Mouse (Mus musculus) MEL (cell line): Measurements from ENCODE around the gene Serpina3m. TPM values are rescaled to one million over a fixed set of nuclear protein-coding genes. Genes with fewer than 3 reads are reported as not detected.
"Not testable (repeated sequence)": the region's sequence is repeated elsewhere in the genome, so short reads cannot be mapped to it uniquely, and the experiment has no call there.

Experiments used
- DNase-seq: peaks from one replicate; pipeline ENCODE4 v3.0.0; 2011; ENCODE audit warnings: low read depth, low spot score
- H3K27ac ChIP-seq: 2 replicates; pipeline ENCODE4 v1.5.1; 2012; ENCODE audit warnings: low read depth, mild to moderate bottlenecking, control low read depth, low read length, moderate library complexity; ENCODE audit not compliant: control insufficient read depth
- H3K27me3 ChIP-seq, 2 experiments: fragments of 150-350 bp in 1 of 2; sonication (generic) in 1 of 2; 2 replicates each; pipeline ENCODE4 v1.6.1; 2012; ENCODE audit warnings: low read length in 2 of 2, mild to moderate bottlenecking in 2 of 2, improper control_type of control experiment in 1 of 2, moderate library complexity in 1 of 2; ENCODE audit not compliant: insufficient read depth in 2 of 2, control insufficient read depth in 1 of 2
- H3K36me3 ChIP-seq, 2 experiments: 2 replicates each; pipeline ENCODE4 v1.6.1; 2012 to 2014; ENCODE audit warnings: low read length in 2 of 2, improper control_type of control experiment in 1 of 2, inconsistent platforms in 1 of 2, mild to moderate bottlenecking in 1 of 2; ENCODE audit not compliant: insufficient read depth in 2 of 2, control insufficient read depth in 1 of 2
- H3K4me1 ChIP-seq, 2 experiments: fragments of 150-350 bp in 1 of 2; sonication (generic) in 1 of 2; 2 replicates each; pipeline ENCODE4 v1.6.1; 2012; ENCODE audit warnings: low read length in 2 of 2, improper control_type of control experiment in 1 of 2, mild to moderate bottlenecking in 1 of 2; ENCODE audit not compliant: insufficient read depth in 2 of 2, control insufficient read depth in 1 of 2
- H3K4me3 ChIP-seq, 2 experiments: fragments of 150-350 bp in 1 of 2; sonication (generic) in 1 of 2; 2 replicates each; pipeline ENCODE4 v1.5.1; 2012; ENCODE audit warnings: low read depth in 2 of 2, low read length in 2 of 2, mild to moderate bottlenecking in 2 of 2, moderate library complexity in 2 of 2, control low read depth in 1 of 2, improper control_type of control experiment in 1 of 2; ENCODE audit not compliant: control insufficient read depth in 1 of 2, insufficient read depth in 1 of 2
- H3K79me2 ChIP-seq: 2 replicates; pipeline ENCODE4 v1.6.1; 2012; ENCODE audit warnings: mild to moderate bottlenecking, low read length, moderate library complexity; ENCODE audit not compliant: control insufficient read depth, poor library complexity, insufficient read depth
- H3K9ac ChIP-seq: 2 replicates; pipeline ENCODE4 v1.6.1; 2012; ENCODE audit warnings: low read depth, mild to moderate bottlenecking, control low read depth, low read length, moderate library complexity; ENCODE audit not compliant: control insufficient read depth, poor library complexity, severe bottlenecking
- H3K9me3 ChIP-seq: fragments of 150-350 bp; sonication (generic); replicated peaks from 2 replicates; pipeline ENCODE4 v1.6.1; 2012; ENCODE audit warnings: mild to moderate bottlenecking, low read length, improper control_type of control experiment, moderate library complexity; ENCODE audit not compliant: insufficient read depth
- CTCF ChIP-seq, 3 experiments: IDR thresholded peaks in 2 of 3; conservative IDR thresholded peaks in 1 of 3; 2 replicates each; pipeline ENCODE4 v1.5.1; 2011 to 2012; ENCODE audit warnings: low read length in 3 of 3, low read depth in 2 of 3, mild to moderate bottlenecking in 2 of 3, improper control_type of control experiment in 1 of 3, inconsistent platforms in 1 of 3, mixed read lengths in 1 of 3, moderate library complexity in 1 of 3; ENCODE audit not compliant: control insufficient read depth in 1 of 3, insufficient read depth in 1 of 3, poor library complexity in 1 of 3, severe bottlenecking in 1 of 3
- E2F4 ChIP-seq: IDR thresholded peaks from 2 replicates; pipeline ENCODE4 v1.6.1; 2011; ENCODE audit warnings: low read depth, low read length, improper control_type of control experiment, borderline replicate concordance
- GABPA ChIP-seq: IDR thresholded peaks from 2 replicates; pipeline ENCODE4 v1.6.1; 2012; ENCODE audit warnings: low read depth, mild to moderate bottlenecking, inconsistent platforms, low read length, improper control_type of control experiment, moderate library complexity
- GATA1 ChIP-seq: IDR thresholded peaks from 2 replicates; pipeline ENCODE4 v1.6.1; 2011; ENCODE audit warnings: low read depth, low read length, improper control_type of control experiment
- HCFC1 ChIP-seq: IDR thresholded peaks from 2 replicates; pipeline ENCODE4 v1.6.1; 2012; ENCODE audit warnings: low read depth, mild to moderate bottlenecking, inconsistent platforms, low read length, improper control_type of control experiment, moderate library complexity
- KAT2A ChIP-seq: conservative IDR thresholded peaks from 2 replicates; pipeline ENCODE4 v1.6.1; 2012; ENCODE audit warnings: low read depth, low read length, improper control_type of control experiment, inconsistent platforms
- MAX ChIP-seq: IDR thresholded peaks from 2 replicates; pipeline ENCODE4 v1.6.1; 2011; ENCODE audit warnings: low read length, improper control_type of control experiment
- MXI1 ChIP-seq: IDR thresholded peaks from 2 replicates; pipeline ENCODE4 v1.6.1; 2011; ENCODE audit warnings: mild to moderate bottlenecking, low read depth, low read length, improper control_type of control experiment
- MYC ChIP-seq: IDR thresholded peaks from 2 replicates; pipeline ENCODE4 v1.6.1; 2011; ENCODE audit warnings: low read depth, mild to moderate bottlenecking, low read length, improper control_type of control experiment, moderate library complexity
- NELFE ChIP-seq: IDR thresholded peaks from 2 replicates; pipeline ENCODE4 v1.6.1; 2011; ENCODE audit warnings: low read depth, low read length, improper control_type of control experiment
- RCOR1 ChIP-seq: IDR thresholded peaks from 2 replicates; pipeline ENCODE4 v1.6.1; 2012; ENCODE audit warnings: low read depth, mild to moderate bottlenecking, inconsistent platforms, low read length, improper control_type of control experiment
- SMC3 ChIP-seq: IDR thresholded peaks from 2 replicates; pipeline ENCODE4 v1.6.1; 2011; ENCODE audit warnings: low read depth, low read length, improper control_type of control experiment
- TAL1 ChIP-seq: IDR thresholded peaks from 2 replicates; pipeline ENCODE4 v1.6.1; 2012; ENCODE audit warnings: mild to moderate bottlenecking, inconsistent platforms, low read length, moderate library complexity, mixed read lengths
- TCF12 ChIP-seq: IDR thresholded peaks from 2 replicates; pipeline ENCODE4 v1.6.1; 2014; ENCODE audit warnings: low read depth, mild to moderate bottlenecking, inconsistent platforms, low read length, improper control_type of control experiment, moderate library complexity
- ZKSCAN1 ChIP-seq: IDR thresholded peaks from 2 replicates; pipeline ENCODE4 v1.6.1; 2012; ENCODE audit warnings: low read depth, mild to moderate bottlenecking, inconsistent platforms, low read length, improper control_type of control experiment, moderate library complexity
- ZNF384 ChIP-seq: IDR thresholded peaks from 2 replicates; pipeline ENCODE4 v1.6.1; 2012; ENCODE audit warnings: low read depth, mild to moderate bottlenecking, inconsistent platforms, low read length, improper control_type of control experiment
- polyA plus RNA-seq, 2 experiments: library from polyadenylated mRNA; stranded (reverse) in 1 of 2; unstranded in 1 of 2; fragments of >175 nt in 1 of 2; fragments of >200 nt in 1 of 2; gene quantifications; 2 replicates each; pipeline versions ENCODE4 v1.2.1 to v1.2.4; 2012; ENCODE audit warnings: low replicate concordance in 2 of 2, low read depth in 1 of 2; ENCODE audit not compliant: insufficient read length in 2 of 2, insufficient read depth in 1 of 2, missing spikeins in 1 of 2
- total RNA-seq: library from RNA; depleted of rRNA; stranded (reverse); fragments of 300-350 nt; gene quantifications from 2 replicates; pipeline ENCODE4 v1.2.3, GENCODE M21; 2012; rRNA removed

Serpina3m gene
- total RNA-seq (not detected in 2 replicates), polyA plus RNA-seq (not detected)

- not testable (repeated sequence) for H3K9me3 ChIP-seq, H3K4me1 ChIP-seq, DNase-seq, H3K36me3 ChIP-seq, H3K79me2 ChIP-seq, H3K4me3 ChIP-seq, H3K27ac ChIP-seq, H3K27me3 ChIP-seq, H3K9ac ChIP-seq
These were observed at the start of gene Serpina3m, which contains the start of gene Serpina3k for GRCm38 (mm10) chr12:104338226-104338625. Gene Serpina3m, plus strand, starts transcription at chr12:104338486. Gene Serpina3k, plus strand, starts transcription at chr12:104338486.

DNA sequence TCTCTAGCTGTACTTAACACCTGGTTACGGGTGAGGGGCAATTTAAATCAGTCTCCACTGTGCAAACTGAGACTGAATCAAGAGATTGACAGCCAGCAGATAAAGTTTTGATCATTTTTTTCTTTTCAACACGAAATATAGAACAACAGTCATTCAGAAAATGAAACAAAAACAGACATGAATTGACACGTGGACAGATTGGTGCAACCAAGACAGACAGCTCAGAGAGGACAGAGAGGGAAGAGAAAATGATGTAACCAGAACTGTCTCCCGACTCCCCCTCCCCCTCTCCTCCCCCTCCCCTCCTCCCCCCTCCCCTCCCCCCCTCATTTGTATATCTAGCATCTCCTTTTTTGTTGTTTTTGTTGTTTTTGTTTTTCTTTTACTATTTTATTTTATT is 48.4 kb upstream of the Serpina3m start:
- Histone ChIP-seq H3K36me3 (no peaks in the 10 kb centered on the region), H3K9me3 (no peaks in the 10 kb centered on the region), H3K27ac (no peak overlapping the region), H3K4me3 (no peak overlapping the region), H3K27me3 (no peaks in the 10 kb centered on the region), H3K4me1 (no peaks in the 10 kb centered on the region), H3K9ac (no peak overlapping the region), H3K79me2 (no peaks in the 10 kb centered on the region)
- DNase-seq, result no peak
- TF ChIP-seq KAT2A (no peak), MAX (no peak), GATA1 (no peak), RCOR1 (no peak), TAL1 (no peak), CTCF (IDR thresholded peaks at IDR 0.05 in 2 of 3, conservative IDR thresholded peaks at IDR 0.05 in 1 of 3; ENCODE audit: control insufficient read depth in 1 of 3, insufficient read depth in 1 of 3, low read depth in 2 of 3, low read length in 3 of 3, poor library complexity in 1 of 3, severe bottlenecking in 1 of 3) (no peak), MXI1 (no peak), E2F4 (no peak), ZNF384 (no peak), NELFE (no peak), SMC3 (no peak), HCFC1 (no peak), GABPA (no peak), TCF12 (no peak)

DNA sequence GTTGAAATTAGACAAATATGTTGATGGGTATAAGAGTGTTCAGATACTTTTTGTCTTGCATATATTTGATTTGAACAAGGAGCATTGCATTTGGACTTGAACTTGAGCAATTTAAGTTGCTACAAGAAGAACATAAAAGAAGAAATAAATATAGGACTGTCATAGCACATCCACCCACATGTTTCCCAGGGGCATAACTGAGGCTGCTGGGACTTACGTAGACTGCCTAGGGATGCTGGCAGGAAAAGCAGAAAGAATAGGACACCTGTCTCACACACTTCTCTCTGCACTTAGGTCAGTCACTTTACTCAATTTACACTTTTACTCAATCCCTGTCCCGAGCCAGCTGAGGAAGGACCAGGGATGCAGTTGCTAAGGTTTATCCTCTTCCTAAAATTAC is 44.3 kb upstream of the Serpina3m start:
- Histone ChIP-seq H3K27ac (no peak overlapping the region), H3K4me3 (no peak overlapping the region)
- no peak for DNase-seq
- TF ChIP-seq MYC (no peak), ZKSCAN1 (no peak)
- TF ChIP-seq, all 39 proteins: peak for 0
- H3K36me3 ChIP-seq, result no peaks in the 10 kb centered on the region
- H3K27me3 ChIP-seq, result no peaks in the 10 kb centered on the region
- H3K9ac ChIP-seq, result no peak overlapping the region
- H3K4me1 ChIP-seq, result no peaks in the 10 kb centered on the region
- no peaks in the 10 kb centered on the region for H3K79me2 ChIP-seq
- no peaks in the 10 kb centered on the region for H3K9me3 ChIP-seq
